Mouse (Mus musculus) intestine, postnatal 0 days (tissue): Measurements from ENCODE around the gene Tmem50b. TPM values are rescaled to one million over a fixed set of nuclear protein-coding genes. Genes with fewer than 3 reads are reported as not detected.

Source experiments
- ATAC-seq: fragments of 200-750 bp; cut with Nextera tagmentation; 2 replicates; pipeline ENCODE4 v1.8.0; 2017; ENCODE audit warnings: mild to moderate bottlenecking, moderate TSS enrichment, moderate library complexity
- H3K27ac ChIP-seq: fragments of 300-500 bp; sonication (generic); 2 replicates; pipeline ENCODE4 v1.5.1; 2014; ENCODE audit warnings: mild to moderate bottlenecking, low read depth, low read length, moderate library complexity
- H3K27me3 ChIP-seq: fragments of 300-500 bp; sonication (generic); replicated peaks from 2 replicates; pipeline ENCODE4 v1.6.1; 2014; ENCODE audit warnings: low read length, mixed read lengths; ENCODE audit not compliant: control insufficient read depth, insufficient read depth
- H3K36me3 ChIP-seq: fragments of 300-500 bp; sonication (generic); 2 replicates; pipeline ENCODE4 v1.6.1; 2014; ENCODE audit warnings: mild to moderate bottlenecking, moderate library complexity; ENCODE audit not compliant: control insufficient read depth, insufficient read depth
- H3K4me1 ChIP-seq: fragments of 300-500 bp; sonication (generic); replicated peaks from 2 replicates; pipeline ENCODE4 v1.6.1; 2014; ENCODE audit warnings: antibody characterized with exemption, low read length, mixed read lengths; ENCODE audit not compliant: control insufficient read depth, insufficient read depth
- H3K4me2 ChIP-seq: fragments of 300-500 bp; sonication (generic); replicated peaks from 2 replicates; pipeline ENCODE4 v1.6.1; 2014; ENCODE audit warnings: low read depth, mild to moderate bottlenecking, moderate library complexity
- H3K4me3 ChIP-seq: fragments of 300-500 bp; sonication (generic); 2 replicates; pipeline ENCODE4 v1.5.1; 2014; ENCODE audit warnings: low read depth, low read length
- H3K9ac ChIP-seq: fragments of 300-500 bp; sonication (generic); 2 replicates; pipeline ENCODE4 v1.6.1; 2014; ENCODE audit warnings: mild to moderate bottlenecking, low read depth, low read length
- H3K9me3 ChIP-seq: fragments of 300-500 bp; sonication (generic); 2 replicates; pipeline ENCODE4 v1.6.1; 2016; ENCODE audit warnings: mixed run types; ENCODE audit not compliant: control insufficient read depth
- CTCF ChIP-seq: sonication (generic); IDR thresholded peaks from 2 replicates; pipeline ENCODE4 v1.5.1; 2016; ENCODE audit warnings: low read depth, mild to moderate bottlenecking, control low read depth, antibody characterized with exemption, moderate library complexity
- WGBS: fragments of 180-500 bp; shearing (Covaris S2); extraction: QIAGEN DNeasy Blood & Tissue Kit; methylation state at CpG from one replicate; pipeline ENCODE4 v1.1.7; 2014; 5-methylcytosine and 5-hydroxymethylcytosine counted together
- polyA plus RNA-seq: library from polyadenylated mRNA; unstranded; fragments of >200 nt; fragmentation: Nextera tagmentation; extraction: Ambion mirVana; gene quantifications from 2 replicates; pipeline ENCODE4 v1.2.1, GENCODE M21; 2015

Gene Tmem50b
- polyA plus RNA-seq, 1 experiment from 2014 or later: 24.9 TPM

GRCm38 (mm10) chr16:91601693-91602092 lies 4.1 kb upstream of the Tmem50b start:
- no peak overlapping the region for H3K4me2 ChIP-seq
- ATAC-seq: no peak

DNA sequence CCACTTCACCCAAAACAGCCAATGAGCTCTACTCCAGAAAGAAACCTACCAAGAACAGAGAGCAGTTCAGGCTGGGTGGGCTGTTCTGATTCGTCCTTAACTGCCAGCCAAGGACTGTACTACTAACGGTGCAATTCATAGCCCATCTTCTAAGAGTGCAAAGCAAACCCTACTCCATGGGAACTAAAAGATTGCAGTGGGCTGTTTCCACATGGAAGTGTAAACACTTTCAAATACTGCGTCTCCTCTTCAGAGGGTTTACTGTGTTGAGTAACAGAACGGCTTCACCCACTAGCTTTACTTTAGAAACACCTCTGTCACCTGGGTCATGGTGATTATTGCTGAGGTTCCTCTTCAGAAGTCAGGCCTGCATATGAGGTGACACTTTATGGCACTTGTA lies 3.5 kb upstream of the Tmem50b start:
- TF ChIP-seq CTCF: no peak
- Histone ChIP-seq H3K4me2 (no peak overlapping the region), H3K27me3 (no peaks in the 10 kb centered on the region), H3K36me3 (no peaks in the 10 kb centered on the region), H3K9ac (no peak overlapping the region), H3K4me1 (peaks cover 5% of the 10 kb centered on the region; the same call in 1 of the 2 replicates), H3K27ac (no peak overlapping the region), H3K4me3 (no peak overlapping the region), H3K9me3 (no peaks in the 10 kb centered on the region)
- 26% methylated on average over 4 of the region's 4 CpGs for WGBS
- no peak for ATAC-seq

More at GRCm38 (mm10) chr16:91601693-91602092, 4.1 kb upstream of the Tmem50b start:
- no peak for TF ChIP-seq CTCF
- H3K27ac ChIP-seq: no peak overlapping the region
- no peaks in the 10 kb centered on the region for H3K36me3 ChIP-seq
- peaks cover 2% of the 10 kb centered on the region; the same call in 1 of the 2 replicates for H3K4me1 ChIP-seq
- H3K4me3 ChIP-seq: no peak overlapping the region
- no peaks in the 10 kb centered on the region for H3K27me3 ChIP-seq
- no peak overlapping the region for H3K9ac ChIP-seq
- WGBS: 48% methylated on average over 9 of the region's 9 CpGs
- H3K9me3 ChIP-seq: no peaks in the 10 kb centered on the region

- Histone ChIP-seq H3K36me3 (no peaks in the 10 kb centered on the region), H3K9ac (no peak overlapping the region), H3K4me1 (peaks cover 5% of the 10 kb centered on the region), H3K4me2 (no peak overlapping the region), H3K9me3 (no peaks in the 10 kb centered on the region), H3K27ac (no peak overlapping the region), H3K27me3 (no peaks in the 10 kb centered on the region), H3K4me3 (no peak overlapping the region)
- ATAC-seq: no peak
- TF ChIP-seq CTCF: peak; percentile 45
Observed at GRCm38 (mm10) chr16:91599242-91599641, 1.6 kb upstream of the Tmem50b start.

DNA sequence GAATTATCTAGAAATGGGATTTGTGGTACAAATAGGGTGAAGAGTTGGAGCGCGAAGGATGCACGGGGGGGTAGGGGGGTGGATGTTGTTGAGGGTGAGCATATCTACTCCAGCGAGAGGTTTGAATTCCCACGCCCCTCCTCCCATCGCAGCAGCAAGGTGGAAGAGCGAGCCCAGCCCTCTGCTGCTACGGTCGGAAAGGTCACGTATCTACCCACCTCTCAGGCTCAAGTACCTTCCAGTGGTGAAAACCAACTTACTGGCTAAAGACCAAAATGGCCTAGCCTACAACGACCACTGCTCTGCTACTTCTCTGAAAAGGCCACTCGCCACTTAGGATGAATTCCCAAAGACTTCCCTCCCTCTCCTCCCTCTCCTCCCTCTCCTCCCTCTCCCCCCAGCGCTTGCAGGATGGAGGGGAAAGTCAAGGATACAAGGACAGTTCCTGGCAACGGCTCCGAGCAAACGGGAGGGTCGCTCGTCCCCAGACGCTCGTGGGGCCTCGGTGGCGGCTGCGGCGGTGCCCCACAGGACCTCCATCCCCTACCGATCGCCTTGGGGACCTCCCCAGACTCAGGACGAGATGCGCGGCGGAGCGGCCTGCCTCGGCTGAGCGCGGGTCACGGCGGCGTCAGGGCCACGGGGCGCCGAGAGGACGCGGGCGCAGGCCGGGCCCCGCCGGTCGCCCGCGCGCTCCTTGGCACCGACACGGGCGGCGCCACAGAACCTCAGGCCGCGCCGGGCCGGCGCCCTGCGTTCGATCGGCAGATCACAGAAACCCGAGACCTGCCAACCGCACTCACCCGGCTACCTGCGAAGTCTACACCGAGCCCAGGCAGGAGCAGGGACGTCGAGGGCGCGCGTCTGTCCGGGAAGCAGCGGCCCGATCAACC lies 575 bp downstream of the Tmem50b start:
- TF ChIP-seq CTCF: no peak
- Histone ChIP-seq H3K36me3 (no peaks in the 10 kb centered on the region; the same call in 1 of the 2 replicates), H3K4me2 (peak overlapping the region; percentile 89), H3K4me1 (peaks cover 5% of the 10 kb centered on the region), H3K4me3 (peak overlapping the region; percentile 68), H3K9me3 (no peaks in the 10 kb centered on the region), H3K27me3 (no peaks in the 10 kb centered on the region), H3K27ac (0 out of 2 replicates have a peak overlapping the region, but pooled peaks have one; percentile 24), H3K9ac (peak overlapping the region; percentile 62)
- under 1% methylated on average over 75 of the region's 75 CpGs for WGBS
- ATAC-seq: peak; percentile 60

GRCm38 (mm10) chr16:91596397-91596778 lies 1.2 kb downstream of the Tmem50b start:
- H3K9ac ChIP-seq: peak overlapping the region; percentile 62; the same call in 1 of the 2 replicates
- H3K36me3 ChIP-seq: no peaks in the 10 kb centered on the region; the same call in 1 of the 2 replicates
- peak overlapping the region; percentile 68 for H3K4me3 ChIP-seq
- WGBS: 10% methylated on average over 9 of the region's 9 CpGs
- ATAC-seq: no peak
- no peak for TF ChIP-seq CTCF
- no peak overlapping the region for H3K27ac ChIP-seq
- peak overlapping the region; percentile 89 for H3K4me2 ChIP-seq
- no peaks in the 10 kb centered on the region for H3K27me3 ChIP-seq
- H3K9me3 ChIP-seq: no peaks in the 10 kb centered on the region
- peaks cover 5% of the 10 kb centered on the region for H3K4me1 ChIP-seq

- WGBS: 90% methylated on average over 6 of the region's 6 CpGs
- H3K36me3 ChIP-seq: no peaks in the 10 kb centered on the region; the same call in 1 of the 2 replicates
- H3K4me2 ChIP-seq: no peak overlapping the region
- no peak overlapping the region for H3K4me3 ChIP-seq
- H3K9ac ChIP-seq: no peak overlapping the region
- H3K27me3 ChIP-seq: no peaks in the 10 kb centered on the region
- peaks cover 5% of the 10 kb centered on the region for H3K4me1 ChIP-seq
- no peaks in the 10 kb centered on the region for H3K9me3 ChIP-seq
- no peak for ATAC-seq
- H3K27ac ChIP-seq: no peak overlapping the region
- TF ChIP-seq CTCF: no peak
Observed at GRCm38 (mm10) chr16:91595076-91595475, 2.5 kb downstream of the Tmem50b start.
